Mouse (Mus musculus) fibroblast of lung, adult 2 months (primary cell): Measurements from ENCODE around the gene Zfp949.

Source experiments
- DNase-seq: peaks from one replicate; pipeline ENCODE4 v3.0.0-alpha.2; 2011; ENCODE audit warnings: low read depth

The Zfp949 gene

GRCm38 (mm10) chr9:88547851-88548613 lies at the start of gene Zfp949:
Gene Zfp949, plus strand, starts transcription at chr9:88548020.
- peak; percentile 87 for DNase-seq

DNA sequence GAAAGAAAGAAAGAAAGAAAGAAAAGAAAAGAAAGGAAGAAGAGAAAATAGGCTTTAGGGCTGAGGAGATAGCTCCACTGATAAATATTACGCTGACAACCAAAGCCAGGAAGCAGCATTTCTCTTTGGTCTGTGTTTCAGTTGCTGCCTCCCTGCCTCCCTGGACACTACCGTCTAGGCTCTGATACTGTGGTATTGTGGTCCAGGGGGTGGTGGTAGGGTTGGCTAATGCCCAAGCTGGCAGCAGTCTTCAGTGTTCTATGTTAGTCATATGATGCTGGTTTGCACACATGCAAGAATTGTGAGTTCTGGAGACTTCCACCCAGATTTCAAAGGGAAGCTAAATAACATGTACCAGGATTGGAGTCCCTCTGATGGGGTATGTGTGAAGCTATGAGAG lies 47.7 kb upstream of the Zfp949 start:
- no peak for DNase-seq

DNA sequence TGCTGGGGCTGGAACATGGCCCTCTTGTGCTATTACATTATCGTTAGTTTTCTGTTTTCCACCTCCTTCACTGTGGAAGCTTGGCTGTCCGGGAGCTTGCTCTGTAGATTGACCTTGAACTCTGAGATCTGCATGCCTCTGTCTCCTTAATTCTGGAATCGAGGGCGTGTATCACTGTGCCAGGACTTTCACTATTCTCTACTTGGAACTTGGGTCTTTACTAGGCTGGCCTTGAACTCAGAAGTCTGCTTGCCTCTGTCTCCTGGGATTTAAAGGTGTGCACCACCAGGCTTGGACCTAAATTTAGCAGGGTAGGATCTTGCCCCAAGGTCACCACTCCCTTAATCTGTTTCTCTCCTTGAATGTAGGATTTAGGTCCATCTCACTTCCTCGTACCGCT lies 46.0 kb upstream of the Zfp949 start:
- no peak for DNase-seq

DNA sequence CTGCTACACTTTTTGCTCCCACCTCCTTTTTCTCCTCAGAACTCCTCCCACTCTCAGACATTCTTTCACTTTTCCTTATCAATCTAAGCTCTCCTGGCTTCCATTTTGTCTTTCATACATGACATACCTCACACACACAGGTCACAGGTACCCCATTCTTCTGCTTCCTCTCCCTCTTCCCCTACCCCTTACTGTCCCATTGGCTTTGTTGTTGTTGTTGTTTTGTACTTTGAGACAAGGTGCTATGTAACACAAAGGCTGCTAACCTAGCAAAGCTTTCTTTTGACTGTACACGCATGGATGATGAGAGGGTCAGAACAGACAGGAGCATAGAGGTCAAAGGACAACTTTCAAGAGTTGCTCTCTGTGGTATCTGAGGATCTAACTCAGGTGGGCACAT lies 32.3 kb upstream of the Zfp949 start:
- no peak for DNase-seq

DNA sequence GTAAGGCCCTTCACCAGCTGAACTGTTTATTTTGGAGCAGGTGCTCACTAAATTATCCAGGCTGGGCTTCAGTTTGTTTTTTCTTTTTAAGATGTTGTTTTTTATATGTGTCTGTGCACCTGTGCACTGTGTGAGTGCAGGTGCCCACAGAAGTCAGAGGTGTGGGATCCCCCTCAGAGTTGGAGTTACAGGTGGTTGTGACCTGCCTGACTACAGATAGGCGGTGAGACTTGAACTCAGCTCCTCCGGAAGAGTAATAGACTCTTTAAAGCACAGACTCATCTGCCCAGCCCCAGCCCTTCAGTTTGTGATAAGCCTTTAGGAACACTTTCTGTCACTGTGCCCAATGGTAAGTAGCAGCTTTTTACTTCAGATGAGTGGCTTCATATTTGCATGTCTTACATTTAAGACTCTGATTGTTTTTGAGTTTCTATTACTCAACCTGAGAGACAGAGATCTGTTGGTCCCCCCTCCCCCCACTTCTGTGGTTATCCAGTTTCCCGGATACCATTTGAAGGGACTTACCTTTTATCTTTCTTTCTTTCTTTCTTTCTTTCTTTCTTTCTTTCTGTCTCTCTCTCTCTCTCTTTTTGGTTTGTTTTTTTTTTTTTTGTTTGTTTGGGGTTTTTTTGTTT lies 31.3 kb upstream of the Zfp949 start:
- DNase-seq = no peak

GRCm38 (mm10) chr9:88519390-88520121 lies 28.3 kb upstream of the Zfp949 start:
- no peak for DNase-seq

GRCm38 (mm10) chr9:88520122-88520848 lies 27.5 kb upstream of the Zfp949 start:
- DNase-seq = no peak

GRCm38 (mm10) chr9:88520849-88521483 lies 26.9 kb upstream of the Zfp949 start:
- no peak for DNase-seq

DNA sequence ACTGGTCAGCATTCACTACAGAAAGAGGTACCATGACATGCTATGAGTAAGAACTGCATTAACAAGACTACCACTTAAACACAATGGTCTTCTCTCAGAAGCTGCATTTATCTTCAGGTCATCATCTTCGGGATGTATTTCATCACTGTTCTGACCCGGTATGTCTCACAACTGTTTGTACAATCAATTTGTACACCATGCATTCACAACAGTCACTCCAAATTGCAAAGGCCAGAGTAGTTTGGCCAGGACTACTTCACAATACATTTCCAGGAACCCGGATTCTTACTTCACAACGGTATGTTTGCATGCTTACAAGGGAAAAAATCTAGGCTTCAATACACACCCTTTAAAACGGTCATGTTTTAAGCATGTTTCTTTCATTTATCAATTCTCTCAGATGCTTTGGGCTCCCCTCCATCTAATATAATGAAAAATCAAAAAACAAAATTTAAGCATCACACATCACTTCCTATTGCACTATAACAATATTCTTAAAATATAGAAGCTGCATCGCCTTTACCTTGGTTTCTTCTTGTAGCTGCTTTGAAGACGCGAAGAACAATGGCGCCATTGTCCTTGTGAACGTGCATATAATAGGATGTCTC lies 25.8 kb upstream of the Zfp949 start:
- no peak for DNase-seq

GRCm38 (mm10) chr9:88522569-88523334 lies 25.1 kb upstream of the Zfp949 start:
- DNase-seq = peak; percentile 89

GRCm38 (mm10) chr9:88523335-88523668 lies 24.5 kb upstream of the Zfp949 start:
- no peak for DNase-seq

- DNase-seq = no peak
These were observed 23.5 kb upstream of the Zfp949 start for GRCm38 (mm10) chr9:88524367-88524766.

DNA sequence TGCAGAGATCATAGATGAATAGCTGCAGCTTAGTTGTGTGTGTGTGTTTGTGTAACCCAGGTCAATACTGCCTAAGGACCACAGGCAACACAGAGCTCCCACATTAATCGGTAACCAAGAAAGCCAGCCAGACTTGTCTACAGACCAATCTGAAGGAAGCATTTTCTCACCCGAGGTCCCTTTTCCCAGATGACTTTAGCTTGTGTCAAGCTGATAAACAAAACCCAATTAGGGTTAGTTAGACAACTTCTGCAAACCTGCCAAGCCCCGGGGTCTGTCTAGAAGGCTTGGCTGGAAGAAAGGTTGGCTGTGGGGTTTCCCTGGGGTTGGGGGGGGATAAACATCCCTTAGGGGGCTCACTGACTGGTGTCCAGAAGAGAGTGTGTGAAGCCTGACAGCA lies 23.0 kb upstream of the Zfp949 start:
- no peak for DNase-seq

DNA sequence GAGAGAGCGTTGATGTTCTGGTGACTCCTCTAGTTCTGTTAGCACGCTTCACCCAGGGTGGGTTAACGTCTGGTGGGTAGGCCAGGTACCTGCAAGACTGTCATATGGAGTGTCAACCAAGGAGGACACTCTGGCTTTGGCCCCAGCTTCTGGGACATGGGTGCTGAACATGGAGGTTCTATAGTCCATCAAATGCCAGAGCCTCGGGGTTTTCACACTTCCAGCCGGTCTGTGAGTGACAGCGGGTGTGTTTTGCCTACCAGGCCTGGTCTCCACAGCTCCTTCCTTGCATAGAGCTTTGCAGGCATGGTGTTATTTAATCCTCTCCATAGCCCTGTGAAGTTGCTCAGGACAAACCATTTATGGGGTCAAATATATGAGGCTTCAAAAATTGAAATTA lies 22.5 kb upstream of the Zfp949 start:
- DNase-seq = no peak

DNA sequence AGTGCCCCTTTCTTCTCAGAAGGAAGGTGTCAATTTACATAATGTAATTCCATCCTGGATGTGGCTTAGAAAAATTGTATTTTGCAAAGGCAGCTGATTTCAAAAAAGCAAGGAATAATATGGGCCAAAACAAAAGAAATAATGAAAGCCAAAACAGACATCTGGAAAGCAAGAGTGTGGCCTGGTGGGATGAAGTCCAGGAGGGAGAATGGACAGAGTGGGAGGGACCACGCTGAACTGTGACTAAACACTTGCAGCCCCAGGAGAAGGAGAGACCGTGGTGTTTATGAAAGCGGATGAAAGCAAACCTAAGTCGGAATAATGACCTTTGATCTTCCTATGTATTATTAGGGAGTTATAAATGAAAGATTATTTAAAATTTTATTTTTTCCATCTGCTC lies 19.9 kb upstream of the Zfp949 start:
- DNase-seq = no peak

DNA sequence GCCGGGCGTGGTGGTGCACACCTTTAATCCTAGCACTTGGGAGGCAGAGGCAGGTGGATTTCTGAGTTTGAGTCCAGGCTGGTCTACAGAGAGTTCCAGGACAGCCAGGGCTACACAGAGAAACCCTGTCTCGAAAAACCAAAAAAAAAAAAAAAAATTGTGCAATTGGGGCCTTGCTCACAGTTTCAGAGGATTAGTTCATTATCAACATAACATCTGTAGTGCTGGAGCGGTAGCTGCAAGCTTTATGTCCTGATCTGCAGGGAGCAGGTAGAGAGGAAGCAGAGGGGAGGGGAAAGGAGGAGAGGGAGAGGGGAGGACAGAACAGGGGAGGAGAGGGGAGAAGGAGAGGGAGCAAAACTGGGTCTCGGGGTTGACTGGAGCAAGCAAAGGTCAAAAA lies 19.1 kb upstream of the Zfp949 start:
- DNase-seq = no peak

- no peak for DNase-seq
These were observed 18.2 kb upstream of the Zfp949 start for GRCm38 (mm10) chr9:88529571-88529970.

DNA sequence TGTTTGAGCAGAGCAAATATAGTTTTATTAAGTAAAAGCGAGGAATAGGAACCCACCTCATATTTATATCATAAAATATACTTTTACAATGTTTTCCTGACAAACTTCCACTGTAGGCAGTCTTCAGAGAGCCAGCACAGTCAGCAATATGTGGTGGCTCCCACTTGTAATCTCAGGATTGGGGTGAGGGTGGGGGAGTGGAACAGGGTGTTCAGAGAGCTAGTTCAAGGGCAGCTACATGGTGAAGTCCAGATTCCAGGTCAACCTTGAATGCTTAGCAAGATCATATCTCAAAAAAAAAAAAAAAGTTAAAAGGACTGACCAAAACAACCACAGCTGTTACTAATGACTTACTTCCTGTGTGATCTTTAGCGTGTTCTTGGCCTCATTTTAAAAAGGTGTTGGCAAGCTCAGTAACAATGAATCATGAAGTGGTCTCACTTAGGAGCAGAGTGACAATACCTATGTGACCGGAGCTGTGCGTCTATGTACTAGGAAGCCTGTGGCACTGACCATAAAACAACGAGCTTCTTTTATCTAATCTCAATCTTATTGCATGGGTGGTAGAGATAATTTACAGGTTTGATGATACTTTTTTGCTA lies 17.7 kb upstream of the Zfp949 start:
- no peak for DNase-seq

- DNase-seq = no peak
These were observed 13.7 kb upstream of the Zfp949 start for GRCm38 (mm10) chr9:88534093-88534492.

GRCm38 (mm10) chr9:88539546-88540224 lies 8.1 kb upstream of the Zfp949 start:
- DNase-seq = no peak
